Mouse (Mus musculus) erythroblast, embryonic 14.5 days (primary cell): ENCODE measurements around the gene Camk2d. TPM values are rescaled to one million over a fixed set of nuclear protein-coding genes. Genes with fewer than 3 reads are reported as not detected.

ENCODE experiments used
- H3K27me3 ChIP-seq: 2 replicates; pipeline ENCODE4 v1.6.1; 2012; ENCODE audit warnings: inconsistent platforms; ENCODE audit not compliant: control insufficient read depth
- H3K36me3 ChIP-seq: 2 replicates; pipeline ENCODE4 v1.6.1; 2012; ENCODE audit warnings: mild to moderate bottlenecking, inconsistent platforms; ENCODE audit not compliant: control insufficient read depth
- H3K4me1 ChIP-seq: 2 replicates; pipeline ENCODE4 v1.6.1; 2012; ENCODE audit warnings: inconsistent platforms; ENCODE audit not compliant: control insufficient read depth
- H3K4me3 ChIP-seq: replicated peaks from 2 replicates; pipeline ENCODE3; 2012; ENCODE audit warnings: moderate library complexity, mild to moderate bottlenecking, inconsistent platforms
- H3K9me3 ChIP-seq: 2 replicates; pipeline ENCODE4 v1.6.1; 2012; ENCODE audit warnings: low read length, inconsistent platforms, mixed read lengths; ENCODE audit not compliant: control insufficient read depth
- GATA1 ChIP-seq: IDR thresholded peaks from 2 replicates; pipeline ENCODE4 v1.6.1; 2012; ENCODE audit warnings: low read length, inconsistent platforms, mixed read lengths
- TAL1 ChIP-seq: IDR thresholded peaks from 3 replicates; pipeline ENCODE4 v1.6.1; 2012; ENCODE audit warnings: low read length, inconsistent platforms, mixed read lengths
- polyA plus RNA-seq: library from polyadenylated mRNA; stranded (reverse); fragments of >175 nt; gene quantifications from 2 replicates; pipeline ENCODE4 v1.2.3, GENCODE M21; 2012

Camk2d gene
- polyA plus RNA-seq, 1 experiment, result not detected

GRCm38 (mm10) chr3:126625764-126626040, 29.6 kb downstream of the Camk2d start:
- Histone ChIP-seq H3K36me3 (no peaks in the 10 kb centered on the region), H3K4me1 (no peaks in the 10 kb centered on the region), H3K9me3 (no peaks in the 10 kb centered on the region; the same call in 1 of the 2 replicates), H3K27me3 (no peaks in the 10 kb centered on the region), H3K4me3 (no peak overlapping the region)
- TF ChIP-seq GATA1 (no peak), TAL1 (no peak)

GRCm38 (mm10) chr3:126627968-126628367, 31.9 kb downstream of the Camk2d start:
- Histone ChIP-seq H3K9me3 (no peaks in the 10 kb centered on the region; the same call in 1 of the 2 replicates), H3K27me3 (no peaks in the 10 kb centered on the region), H3K36me3 (no peaks in the 10 kb centered on the region), H3K4me1 (no peaks in the 10 kb centered on the region), H3K4me3 (no peak overlapping the region)
- TF ChIP-seq TAL1, result no peak
- TF ChIP-seq GATA1, result no peak

GRCm38 (mm10) chr3:126628380-126628779, 32.3 kb downstream of the Camk2d start:
- no peaks in the 10 kb centered on the region for H3K36me3 ChIP-seq
- TF ChIP-seq GATA1, result no peak
- no peak for TF ChIP-seq TAL1
- H3K4me1 ChIP-seq, result no peaks in the 10 kb centered on the region

GRCm38 (mm10) chr3:126629040-126629439, 32.9 kb downstream of the Camk2d start:
- Histone ChIP-seq H3K36me3 (no peaks in the 10 kb centered on the region), H3K4me1 (no peaks in the 10 kb centered on the region), H3K4me3 (no peak overlapping the region), H3K9me3 (no peaks in the 10 kb centered on the region), H3K27me3 (no peaks in the 10 kb centered on the region)
- TF ChIP-seq TAL1 (no peak), GATA1 (no peak)

More at GRCm38 (mm10) chr3:126628380-126628779, 32.3 kb downstream of the Camk2d start:
- H3K9me3 ChIP-seq, result no peaks in the 10 kb centered on the region; the same call in 1 of the 2 replicates
- H3K27me3 ChIP-seq, result no peaks in the 10 kb centered on the region
- no peak overlapping the region for H3K4me3 ChIP-seq

- no peaks in the 10 kb centered on the region for H3K27me3 ChIP-seq
- TF ChIP-seq TAL1 (no peak), GATA1 (no peak)
- H3K9me3 ChIP-seq, result no peaks in the 10 kb centered on the region
- H3K36me3 ChIP-seq, result no peaks in the 10 kb centered on the region
- H3K4me3 ChIP-seq, result no peak overlapping the region
- H3K4me1 ChIP-seq, result no peaks in the 10 kb centered on the region
These were observed 34.2 kb downstream of the Camk2d start for GRCm38 (mm10) chr3:126630111-126630869.

GRCm38 (mm10) chr3:126631583-126631982, 35.5 kb downstream of the Camk2d start:
- TF ChIP-seq GATA1, result no peak
- TF ChIP-seq TAL1, result no peak
- H3K4me3 ChIP-seq, result no peak overlapping the region

GRCm38 (mm10) chr3:126632580-126632979, 36.5 kb downstream of the Camk2d start:
- Histone ChIP-seq H3K4me1 (no peaks in the 10 kb centered on the region), H3K27me3 (no peaks in the 10 kb centered on the region), H3K9me3 (no peaks in the 10 kb centered on the region), H3K36me3 (no peaks in the 10 kb centered on the region), H3K4me3 (no peak overlapping the region)
- TF ChIP-seq TAL1 (no peak), GATA1 (no peak)

More at GRCm38 (mm10) chr3:126631583-126631982, 35.5 kb downstream of the Camk2d start:
- H3K9me3 ChIP-seq, result no peaks in the 10 kb centered on the region
- H3K27me3 ChIP-seq, result no peaks in the 10 kb centered on the region
- H3K36me3 ChIP-seq, result no peaks in the 10 kb centered on the region
- H3K4me1 ChIP-seq, result no peaks in the 10 kb centered on the region

GRCm38 (mm10) chr3:126634171-126634570, 38.1 kb downstream of the Camk2d start:
- no peaks in the 10 kb centered on the region for H3K36me3 ChIP-seq
- no peaks in the 10 kb centered on the region for H3K27me3 ChIP-seq
- TF ChIP-seq GATA1 (no peak), TAL1 (no peak)
- no peaks in the 10 kb centered on the region for H3K4me1 ChIP-seq
- no peak overlapping the region for H3K4me3 ChIP-seq
- no peaks in the 10 kb centered on the region for H3K9me3 ChIP-seq

GRCm38 (mm10) chr3:126638259-126638658, 42.2 kb downstream of the Camk2d start:
- TF ChIP-seq TAL1 (no peak), GATA1 (no peak)
- H3K36me3 ChIP-seq, result no peaks in the 10 kb centered on the region
- no peaks in the 10 kb centered on the region for H3K9me3 ChIP-seq
- no peaks in the 10 kb centered on the region for H3K27me3 ChIP-seq
- H3K4me3 ChIP-seq, result no peak overlapping the region
- no peaks in the 10 kb centered on the region for H3K4me1 ChIP-seq

GRCm38 (mm10) chr3:126639098-126639513, 43.0 kb downstream of the Camk2d start:
- Histone ChIP-seq H3K27me3 (no peaks in the 10 kb centered on the region), H3K4me3 (no peak overlapping the region), H3K4me1 (no peaks in the 10 kb centered on the region), H3K36me3 (no peaks in the 10 kb centered on the region), H3K9me3 (no peaks in the 10 kb centered on the region)
- TF ChIP-seq TAL1 (no peak), GATA1 (no peak)
